Mouse (Mus musculus): ENCODE data around the gene Phgdh.

DNA sequence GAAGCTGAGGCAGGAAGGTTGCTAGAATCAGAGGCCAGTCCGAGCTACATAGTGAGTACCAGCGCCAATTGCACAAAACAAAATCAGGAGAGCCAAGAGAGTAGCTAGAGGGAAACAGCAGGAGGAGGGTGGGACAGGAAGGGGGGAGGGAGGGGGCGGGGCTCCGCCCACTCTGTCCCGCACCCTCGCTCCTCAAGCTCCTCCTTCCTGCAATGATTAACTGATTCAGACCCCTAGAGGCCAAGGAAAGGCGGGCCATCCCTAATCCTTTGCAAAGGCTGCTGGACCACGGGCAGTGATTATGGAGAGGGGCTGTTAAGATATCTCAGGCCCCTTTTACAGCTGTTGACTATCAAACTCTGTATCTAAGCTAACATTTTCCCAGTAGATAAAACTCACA is 8.9 kb upstream of the Phgdh start:
- no peak for TF ChIP-seq POLR2A (IDR thresholded peaks at IDR 0.05; ENCODE audit: low read depth, low read length)
- peak; percentile 36; the same call in 1 of the 2 replicates for TF ChIP-seq CTCF (IDR thresholded peaks at IDR 0.05; ENCODE audit: extremely low read depth, insufficient read length, insufficient replicate concordance, low read depth, low read length)

Measured in small intestine, adult 2 months (tissue).